Mouse (Mus musculus): ENCODE data around the gene Taf9. TPM values are rescaled to one million over a fixed set of nuclear protein-coding genes. Genes with fewer than 3 reads are reported as not detected.

Taf9 gene
- polyA plus RNA-seq, 1 experiment from 2014 or later: 29.1 TPM

DNA sequence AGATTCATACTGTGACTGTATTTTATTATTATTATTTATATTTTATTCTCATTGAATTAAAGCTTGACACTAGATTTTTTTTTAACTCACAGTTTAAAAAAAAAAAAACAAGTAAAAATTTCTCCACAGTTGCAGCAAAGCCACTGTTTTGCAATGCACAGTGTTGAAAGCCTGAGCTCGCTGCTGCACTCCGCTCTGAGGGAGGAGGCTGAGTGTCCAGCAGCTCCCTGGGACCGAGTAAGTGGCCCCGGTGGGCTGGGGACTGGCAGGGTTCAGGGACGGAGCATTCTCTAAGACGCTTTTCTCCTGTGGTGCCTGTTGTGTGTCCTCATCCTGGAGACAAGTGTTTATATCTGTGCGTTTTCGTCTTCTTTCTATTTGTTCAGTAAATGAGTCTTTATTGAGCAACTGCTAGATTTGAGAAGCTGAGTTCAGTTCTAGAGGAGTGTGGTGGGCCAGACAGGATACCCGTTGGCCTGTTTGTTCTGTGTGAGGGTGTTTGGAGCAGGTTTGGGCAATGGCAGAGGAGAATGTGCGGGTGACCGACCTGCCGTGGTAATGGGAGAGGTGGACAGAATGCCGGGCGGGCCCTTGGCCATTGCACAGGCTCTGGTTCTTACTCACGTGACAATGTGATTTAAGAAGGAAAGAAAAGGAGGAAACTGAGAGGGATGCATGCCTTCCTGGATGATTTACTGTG is 24.7 kb downstream of the Taf9 start:
- Histone ChIP-seq H3K4me3 (replicated peaks) (no peak overlapping the region), H3K4me1 (no peaks in the 10 kb centered on the region), H3K27me3 (replicated peaks) (no peaks in the 10 kb centered on the region), H3K36me3 (no peaks in the 10 kb centered on the region), H3K9ac (replicated peaks) (no peak overlapping the region), H3K9me3 (replicated peaks) (no peaks in the 10 kb centered on the region), H3K4me2 (no peak overlapping the region), H3K27ac (replicated peaks) (no peak overlapping the region)
- WGBS: 88% methylated on average over 15 of the region's 15 CpGs
- no peak for ATAC-seq (ENCODE audit: low FRiP score)

DNA sequence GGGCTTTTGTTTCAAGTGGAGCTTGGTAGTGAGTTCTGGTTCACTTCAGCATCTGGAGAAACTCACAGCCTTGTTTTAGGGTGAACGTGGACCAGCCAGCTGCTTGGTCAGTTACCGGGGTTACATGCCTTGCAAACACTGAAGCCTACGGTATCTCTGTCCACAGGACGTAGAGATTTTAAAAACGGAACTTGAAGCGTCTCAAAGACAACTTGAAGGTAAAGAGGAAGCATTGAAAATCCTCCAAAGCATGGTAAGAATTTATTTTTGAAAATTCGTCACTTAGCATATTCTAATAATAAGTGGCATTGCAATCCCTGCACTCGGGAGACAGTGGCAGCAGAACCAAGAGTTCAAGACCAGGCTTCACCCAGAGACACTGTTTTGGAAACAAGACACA is 30.2 kb downstream of the Taf9 start:
- H3K9ac ChIP-seq (replicated peaks): no peak overlapping the region
- WGBS: 90% methylated on average over 8 of the region's 8 CpGs
- no peak overlapping the region for H3K4me2 ChIP-seq
- no peaks in the 10 kb centered on the region for H3K27me3 ChIP-seq (replicated peaks)
- H3K4me1 ChIP-seq: no peaks in the 10 kb centered on the region
- no peak overlapping the region for H3K4me3 ChIP-seq (replicated peaks)
- H3K27ac ChIP-seq (replicated peaks): no peak overlapping the region
- H3K9me3 ChIP-seq (replicated peaks): no peaks in the 10 kb centered on the region
- H3K36me3 ChIP-seq: no peaks in the 10 kb centered on the region
- no peak for ATAC-seq (ENCODE audit: low FRiP score)

DNA sequence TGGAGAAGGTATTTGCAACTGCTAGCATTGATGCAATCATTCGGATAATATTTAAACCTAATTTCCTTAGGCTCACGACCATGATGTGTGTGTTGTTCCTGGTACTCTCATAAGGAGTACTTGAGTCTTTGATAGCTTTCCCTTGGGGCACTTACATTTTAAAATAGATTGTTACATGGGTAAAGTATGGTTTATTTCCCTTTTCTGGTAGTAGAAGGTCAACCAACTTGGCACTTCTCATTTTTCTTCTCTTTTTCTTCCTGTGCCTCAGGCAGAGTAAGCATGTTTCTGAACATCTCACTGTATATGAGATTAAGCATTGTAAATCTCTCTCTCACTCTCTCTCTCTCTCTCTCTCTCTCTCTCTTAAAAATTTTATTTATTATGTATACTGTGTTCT is 31.5 kb downstream of the Taf9 start:
- Histone ChIP-seq H3K36me3 (no peaks in the 10 kb centered on the region), H3K4me3 (replicated peaks) (no peak overlapping the region), H3K27ac (replicated peaks) (no peak overlapping the region), H3K9me3 (replicated peaks) (no peaks in the 10 kb centered on the region), H3K27me3 (replicated peaks) (no peaks in the 10 kb centered on the region), H3K4me1 (no peaks in the 10 kb centered on the region), H3K9ac (replicated peaks) (no peak overlapping the region), H3K4me2 (no peak overlapping the region)
- ATAC-seq (ENCODE audit: low FRiP score): no peak
- 71% methylated on average over 2 of the region's 2 CpGs for WGBS

DNA sequence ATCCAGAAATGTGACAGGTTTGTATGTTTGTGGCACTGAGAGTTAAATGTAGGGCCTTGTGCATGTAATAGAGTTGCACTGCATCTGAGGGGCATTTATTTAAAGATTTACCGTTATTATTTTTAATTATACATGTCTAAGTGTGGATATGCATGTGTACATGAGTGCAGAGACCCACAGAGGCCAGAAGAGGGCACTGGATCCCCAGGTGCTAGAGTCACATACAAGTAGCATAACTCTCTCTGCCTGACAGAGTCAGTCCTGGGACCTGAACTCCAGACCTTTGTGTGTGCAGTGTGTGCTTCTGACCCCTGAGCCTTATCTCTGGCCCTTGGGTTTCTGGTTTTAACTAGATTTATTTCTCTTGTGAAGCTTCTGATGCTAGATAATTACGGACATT is 33.0 kb downstream of the Taf9 start:
- H3K4me3 ChIP-seq (replicated peaks): no peak overlapping the region
- no peak overlapping the region for H3K9ac ChIP-seq (replicated peaks)
- WGBS: 71% methylated on average over 2 of the region's 2 CpGs
- H3K4me2 ChIP-seq: no peak overlapping the region
- no peaks in the 10 kb centered on the region for H3K36me3 ChIP-seq
- no peaks in the 10 kb centered on the region for H3K9me3 ChIP-seq (replicated peaks)
- no peaks in the 10 kb centered on the region for H3K27me3 ChIP-seq (replicated peaks)
- H3K4me1 ChIP-seq: no peaks in the 10 kb centered on the region
- no peak overlapping the region for H3K27ac ChIP-seq (replicated peaks)
- no peak for ATAC-seq (ENCODE audit: low FRiP score)

DNA sequence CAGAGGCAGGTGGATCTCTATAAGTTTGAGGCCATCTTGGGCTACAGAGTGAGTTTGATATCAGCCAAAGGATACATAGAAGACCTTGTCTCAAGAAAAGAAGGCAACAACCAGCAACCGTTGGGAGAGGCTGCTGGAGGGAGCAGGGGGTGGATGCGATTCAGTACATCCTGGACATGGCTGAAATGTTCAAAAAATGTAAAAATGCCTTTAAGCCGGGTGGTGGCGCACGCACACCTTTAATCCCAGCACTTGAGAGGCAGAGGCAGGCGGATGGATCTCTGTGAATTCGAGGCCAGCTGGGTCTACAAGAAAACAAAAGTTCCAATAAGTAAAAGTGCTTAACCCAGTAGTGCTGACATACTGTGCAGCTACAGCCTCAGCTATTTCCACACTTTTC is 36.1 kb downstream of the Taf9 start:
- H3K4me3 ChIP-seq (replicated peaks): no peak overlapping the region
- H3K9ac ChIP-seq (replicated peaks): no peak overlapping the region
- no peaks in the 10 kb centered on the region for H3K4me1 ChIP-seq
- H3K4me2 ChIP-seq: no peak overlapping the region
- no peaks in the 10 kb centered on the region for H3K9me3 ChIP-seq (replicated peaks)
- no peak for ATAC-seq (ENCODE audit: low FRiP score)
- WGBS: 66% methylated on average over 7 of the region's 7 CpGs
- no peaks in the 10 kb centered on the region for H3K27me3 ChIP-seq (replicated peaks)
- H3K27ac ChIP-seq (replicated peaks): no peak overlapping the region
- no peaks in the 10 kb centered on the region for H3K36me3 ChIP-seq

DNA sequence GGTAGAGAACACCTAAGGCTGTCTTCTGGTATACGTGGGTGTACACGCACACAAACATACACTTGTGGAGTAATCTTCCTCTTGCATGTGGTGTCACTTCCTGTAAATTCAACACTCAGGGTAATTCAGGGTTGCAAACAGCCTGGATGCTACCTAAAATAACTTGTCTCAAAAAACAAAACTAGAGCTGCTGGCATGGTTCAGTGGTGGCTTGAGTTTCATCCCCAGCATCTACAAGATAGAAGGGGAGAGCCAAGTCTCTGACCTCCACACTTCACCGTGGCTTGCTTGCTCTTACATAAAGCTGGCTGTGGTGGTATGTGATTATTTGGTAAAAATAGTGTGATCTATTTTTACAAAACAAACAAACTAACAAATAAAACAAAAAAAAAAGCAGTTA is 46.2 kb downstream of the Taf9 start:
- no peak overlapping the region for H3K27ac ChIP-seq (replicated peaks)
- no peaks in the 10 kb centered on the region for H3K27me3 ChIP-seq (replicated peaks)
- no peak overlapping the region for H3K4me2 ChIP-seq
- no peak for ATAC-seq (ENCODE audit: low FRiP score)
- no peaks in the 10 kb centered on the region for H3K4me1 ChIP-seq
- WGBS: 99% methylated on average over 3 of the region's 3 CpGs
- no peak overlapping the region for H3K4me3 ChIP-seq (replicated peaks)
- no peaks in the 10 kb centered on the region for H3K9me3 ChIP-seq (replicated peaks)
- no peak overlapping the region for H3K9ac ChIP-seq (replicated peaks)
- peaks cover 41% of the 10 kb centered on the region for H3K36me3 ChIP-seq

DNA sequence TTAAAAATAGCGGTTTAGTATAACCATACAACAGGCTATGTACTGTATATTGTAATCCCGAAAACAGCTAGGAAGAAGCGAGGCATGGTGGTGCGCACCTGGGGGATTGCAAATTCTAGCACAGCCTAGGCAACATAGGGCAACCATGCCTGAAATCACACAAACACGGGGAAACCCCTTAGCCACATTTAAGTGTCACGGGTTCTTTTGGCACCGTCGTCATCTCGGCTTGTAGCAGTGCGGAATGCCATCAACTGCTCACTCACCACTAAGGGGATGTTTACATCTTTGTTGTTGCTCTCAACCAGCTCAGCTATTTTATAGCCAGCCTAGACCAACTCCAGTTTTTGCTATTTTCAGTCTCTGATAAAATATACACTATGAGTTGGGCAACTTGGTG is 47.5 kb downstream of the Taf9 start:
- Histone ChIP-seq H3K4me3 (replicated peaks) (no peak overlapping the region), H3K27me3 (replicated peaks) (no peaks in the 10 kb centered on the region), H3K9ac (replicated peaks) (no peak overlapping the region), H3K27ac (replicated peaks) (no peak overlapping the region), H3K4me2 (no peak overlapping the region), H3K36me3 (peaks cover 53% of the 10 kb centered on the region), H3K9me3 (replicated peaks) (no peaks in the 10 kb centered on the region), H3K4me1 (no peaks in the 10 kb centered on the region)
- no peak for ATAC-seq (ENCODE audit: low FRiP score)
- 96% methylated on average over 10 of the region's 10 CpGs for WGBS

DNA sequence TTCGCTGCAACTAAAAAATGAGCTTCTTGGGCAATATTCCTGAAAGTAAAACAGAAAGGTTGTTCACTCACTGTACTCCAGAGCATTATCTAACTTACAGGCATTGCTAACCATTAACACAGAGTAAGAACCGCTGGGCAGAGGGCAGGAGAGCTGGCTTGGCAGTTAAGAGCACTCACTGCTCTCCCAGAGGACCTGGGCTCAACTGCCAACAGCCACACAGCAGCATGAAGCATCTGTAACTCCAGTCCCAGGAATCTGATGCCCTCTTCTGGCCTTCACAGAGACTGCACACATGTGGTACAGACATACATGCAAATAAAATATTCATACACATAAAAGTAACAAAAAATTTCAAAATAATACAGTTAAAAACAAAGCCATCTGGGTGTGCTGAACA is 52.1 kb downstream of the Taf9 start:
- peaks cover 77% of the 10 kb centered on the region for H3K36me3 ChIP-seq
- ATAC-seq (ENCODE audit: low FRiP score): no peak

More for the DNA sequence above, 52.1 kb downstream of the Taf9 start:
- Histone ChIP-seq H3K4me3 (replicated peaks) (no peak overlapping the region), H3K27ac (replicated peaks) (no peak overlapping the region), H3K4me2 (no peak overlapping the region), H3K9me3 (replicated peaks) (no peaks in the 10 kb centered on the region), H3K9ac (replicated peaks) (no peak overlapping the region), H3K27me3 (replicated peaks) (no peaks in the 10 kb centered on the region), H3K4me1 (no peaks in the 10 kb centered on the region)
- 94% methylated on average over 2 of the region's 2 CpGs for WGBS

Other genes with a start within 250 kb of the Taf9 start
- 0.04 and 0.15 TPM in 2 replicates for gene Naip1, start 198.7 kb upstream of the Taf9 start, polyA plus RNA-seq (2015; fragmentation: Nextera tagmentation; extraction: Ambion mirVana)
- 61.7 and 75.7 TPM in 2 replicates for gene Gtf2h2, start 159.0 kb upstream of the Taf9 start, polyA plus RNA-seq (2015; fragmentation: Nextera tagmentation; extraction: Ambion mirVana)
- 6.7 and 13.2 TPM in 2 replicates for gene Ocln, start 98.9 kb upstream of the Taf9 start, polyA plus RNA-seq (2015; fragmentation: Nextera tagmentation; extraction: Ambion mirVana)
- gene Marveld2, start 34.6 kb upstream of the Taf9 start, polyA plus RNA-seq (2015; fragmentation: Nextera tagmentation; extraction: Ambion mirVana): 2.5 and 4.9 TPM in 2 replicates
- gene Ak6, start 600 bp upstream of the Taf9 start, polyA plus RNA-seq (2015; fragmentation: Nextera tagmentation; extraction: Ambion mirVana): 306 and 309 TPM in 2 replicates
- 16.2 and 17.3 TPM in 2 replicates for gene Rad17, start 528 bp upstream of the Taf9 start, polyA plus RNA-seq (2015; fragmentation: Nextera tagmentation; extraction: Ambion mirVana)
- 1.5 and 3.7 TPM in 2 replicates for gene Ccdc125, start 18.1 kb downstream of the Taf9 start, polyA plus RNA-seq (2015; fragmentation: Nextera tagmentation; extraction: Ambion mirVana)
- 40.2 and 50.5 TPM in 2 replicates for gene Cdk7, start 79.4 kb downstream of the Taf9 start, polyA plus RNA-seq (2015; fragmentation: Nextera tagmentation; extraction: Ambion mirVana)
- 164 and 168 TPM in 2 replicates for gene Mrps36, start 93.1 kb downstream of the Taf9 start, polyA plus RNA-seq (2015; fragmentation: Nextera tagmentation; extraction: Ambion mirVana)
- gene Cenph, start 124.3 kb downstream of the Taf9 start, polyA plus RNA-seq (2015; fragmentation: Nextera tagmentation; extraction: Ambion mirVana): 5.9 and 11.2 TPM in 2 replicates
- gene Ccnb1, start 135.0 kb downstream of the Taf9 start, polyA plus RNA-seq (2015; fragmentation: Nextera tagmentation; extraction: Ambion mirVana): 28.1 and 74.7 TPM in 2 replicates
- 34.1 and 38.6 TPM in 2 replicates for gene Slc30a5, start 181.8 kb downstream of the Taf9 start, polyA plus RNA-seq (2015; fragmentation: Nextera tagmentation; extraction: Ambion mirVana)